Mouse (Mus musculus) Patski (cell line): ENCODE results near the gene 4933428G20Rik. TPM values are rescaled to one million over a fixed set of nuclear protein-coding genes. Genes with fewer than 3 reads are reported as not detected.

Source experiments
- ATAC-seq: fragments of 100-300 bp; one replicate; pipeline ENCODE4 v1.8.0; 2021
- CTCF ChIA-PET: fragments of 350-600 bp; sonication (Branson Sonifier 250); formaldehyde crosslinking; loops from one replicate; lab custom pipeline; 2022; ENCODE audit warnings: inconsistent platforms; lab: Charles Lee
- POLR2A ChIA-PET: fragments of 350-600 bp; sonication (Branson Sonifier 250); formaldehyde crosslinking; loops from one replicate; lab custom pipeline; 2022; ENCODE audit warnings: antibody characterized with exemption, inconsistent platforms; lab: Charles Lee
- DNase-seq: peaks from one replicate; pipeline ENCODE4 v3.0.0-alpha.2; 2011; ENCODE audit warnings: low read depth, low spot score
- H3K27me3 ChIP-seq: fragments of 371-371 bp; one replicate; pipeline ENCODE4 v1.5.1; 2021
- CTCF ChIP-seq: fragments of 100-300 bp; IDR thresholded peaks from one replicate; pipeline ENCODE4 v1.5.1; 2021
- in situ Hi-C: fragments of 300-500 bp; cut with MboI; formaldehyde crosslinking; loops from 3 replicates; pipeline ENCODE4 v1.11.1; 2018; ENCODE audit warnings: low pct_unique_long_range_greater_than_20kb, mixed read lengths
- polyA plus RNA-seq: library from polyadenylated mRNA; unstranded; gene quantifications from one replicate; pipeline ENCODE4 v1.2.3, GENCODE M21; 2021

The 4933428G20Rik gene
- polyA plus RNA-seq, 1 experiment from 2014 or later = 0.17 TPM

DNA sequence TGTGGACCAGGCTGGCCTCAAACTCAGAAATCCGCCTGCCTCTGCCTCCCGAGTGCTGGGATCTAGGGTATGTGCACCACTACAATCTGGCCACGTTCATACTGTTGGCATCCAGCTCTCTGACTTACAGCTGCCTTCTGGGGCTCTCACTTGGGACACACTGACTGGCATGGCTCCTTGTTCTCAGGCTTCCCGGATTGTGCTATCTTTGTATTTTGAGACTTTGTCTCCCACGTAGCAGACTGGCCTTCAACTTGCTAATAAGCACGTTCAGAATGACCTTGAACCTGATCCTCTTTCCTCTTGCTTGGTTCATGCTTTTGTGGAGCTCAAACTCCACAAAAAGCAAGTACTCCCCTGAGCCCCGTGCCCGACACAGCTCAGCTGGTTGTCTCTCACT lies 14.5 kb downstream of the 4933428G20Rik start:
- DNase-seq (no peak), ATAC-seq (no peak)
- ChIA-PET CTCF (no interaction called here), POLR2A (no interaction called here)
- in situ Hi-C loops = loop anchor here (5.0 kb wide), 1 partner anchor 137 kb away; no protein-coding TSS in a partner anchor
- H3K27me3 ChIP-seq = no peaks in the 10 kb centered on the region
- no peak for TF ChIP-seq CTCF

DNA sequence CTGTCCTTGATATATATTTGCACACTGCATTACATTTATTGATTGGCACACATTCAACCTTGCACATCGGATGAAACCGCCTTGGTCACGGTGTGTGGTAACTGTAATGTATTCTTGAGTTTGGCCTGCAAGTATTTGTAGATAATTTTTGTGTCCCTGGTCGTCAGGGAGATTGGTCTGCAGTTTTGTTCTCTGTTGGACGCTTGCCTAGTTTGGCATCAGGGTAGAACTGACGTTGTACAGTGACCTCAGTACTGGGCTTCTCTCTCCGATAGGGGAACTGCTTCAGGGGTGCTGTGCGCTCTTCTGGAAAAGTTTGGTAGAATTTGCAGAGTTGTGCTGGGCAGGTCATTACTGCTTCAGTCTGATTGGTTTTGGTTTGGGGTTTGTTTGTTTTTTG lies 20.3 kb downstream of the 4933428G20Rik start:
- ChIA-PET POLR2A (no interaction called here), CTCF (interaction anchor here (1.7 kb wide), 1 partner anchor 10 kb away, joined by 6 read pairs; no protein-coding TSS in a partner anchor)
- H3K27me3 ChIP-seq = no peaks in the 10 kb centered on the region
- DNase-seq (no peak), ATAC-seq (no peak)
- no peak for TF ChIP-seq CTCF
- in situ Hi-C loops = no loop called here

DNA sequence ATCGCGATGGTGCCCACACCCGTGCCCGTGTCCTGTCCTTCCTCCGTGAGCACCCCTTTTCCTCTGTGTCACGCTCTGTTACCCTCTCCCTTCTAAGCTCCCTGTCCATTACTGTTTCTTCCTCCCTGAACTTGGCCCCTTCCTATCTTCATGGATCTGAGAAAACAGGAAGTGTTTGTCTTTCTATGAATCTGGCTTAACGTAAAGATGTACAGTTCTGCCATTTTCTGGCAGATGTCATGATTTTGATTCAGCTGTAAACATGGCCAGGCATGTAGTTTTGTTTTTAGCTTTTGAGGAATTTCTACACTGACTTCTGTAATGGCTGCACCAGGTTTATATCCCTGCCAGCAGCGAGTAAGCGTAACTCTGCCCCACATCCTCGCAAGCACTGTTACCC lies 21.1 kb downstream of the 4933428G20Rik start:
- no peak for ATAC-seq
- in situ Hi-C loops = no loop called here

DNA sequence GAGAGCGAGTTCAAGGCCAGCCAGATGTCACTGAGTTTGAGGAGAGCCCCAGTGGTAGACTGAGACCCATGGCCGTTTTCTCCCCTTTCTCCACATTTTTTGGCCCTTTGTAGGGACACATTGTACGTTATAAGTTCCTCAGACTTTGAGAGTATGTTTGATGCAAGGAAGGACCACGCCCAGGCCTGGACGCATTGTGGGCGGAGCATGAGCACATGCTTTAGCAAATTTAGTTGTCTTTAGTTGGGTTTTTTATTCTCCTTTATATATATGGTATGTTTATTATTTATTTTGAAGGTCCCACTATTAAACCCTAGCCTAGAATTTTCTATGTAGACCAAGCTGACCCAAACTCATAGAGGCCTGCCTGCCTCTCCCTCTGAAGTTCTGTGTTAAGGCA lies 21.8 kb downstream of the 4933428G20Rik start:
- CTCF ChIA-PET = interaction anchor here (1.7 kb wide), 1 partner anchor 11 kb away, joined by 6 read pairs; no protein-coding TSS in a partner anchor
- no peak for TF ChIP-seq CTCF

More for the DNA sequence above, 21.1 kb downstream of the 4933428G20Rik start:
- CTCF ChIA-PET = interaction anchor here (1.7 kb wide), 1 partner anchor 10 kb away, joined by 6 read pairs; no protein-coding TSS in a partner anchor
- DNase-seq = no peak
- no peaks in the 10 kb centered on the region for H3K27me3 ChIP-seq
- POLR2A ChIA-PET = no interaction called here
- no peak for TF ChIP-seq CTCF

DNA sequence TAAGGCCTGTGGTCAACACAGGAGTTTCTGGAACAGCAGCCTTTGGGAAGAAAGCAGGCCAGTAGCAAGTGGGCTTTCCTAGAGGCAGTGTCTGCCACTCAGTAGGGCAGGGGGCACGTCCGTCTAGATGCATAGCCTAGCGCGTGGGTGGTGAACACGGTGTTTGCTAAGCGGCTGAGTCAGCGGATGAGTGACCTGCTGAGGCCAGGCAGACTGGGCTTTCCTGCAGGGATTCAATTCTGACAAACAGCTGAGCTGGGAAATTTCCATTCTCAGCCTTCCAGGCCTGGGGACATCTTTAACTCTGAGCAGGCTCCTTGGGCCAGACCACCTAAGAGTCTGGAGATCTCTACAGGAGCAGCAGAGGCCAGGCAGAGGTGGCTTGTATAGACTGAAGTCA lies 22.7 kb downstream of the 4933428G20Rik start:
- ATAC-seq (no peak), DNase-seq (no peak)
- CTCF ChIA-PET = interaction anchor here (0.7 to 1.2 kb wide), 2 partner anchors 10 to 16 kb away, joined by 3 to 4 read pairs; no protein-coding TSS in a partner anchor
- TF ChIP-seq CTCF = no peak
- no peaks in the 10 kb centered on the region for H3K27me3 ChIP-seq
- POLR2A ChIA-PET = no interaction called here
- in situ Hi-C loops = no loop called here

More for the DNA sequence above, 21.8 kb downstream of the 4933428G20Rik start:
- in situ Hi-C loops = no loop called here
- POLR2A ChIA-PET = no interaction called here
- ATAC-seq (no peak), DNase-seq (no peak)
- no peaks in the 10 kb centered on the region for H3K27me3 ChIP-seq

DNA sequence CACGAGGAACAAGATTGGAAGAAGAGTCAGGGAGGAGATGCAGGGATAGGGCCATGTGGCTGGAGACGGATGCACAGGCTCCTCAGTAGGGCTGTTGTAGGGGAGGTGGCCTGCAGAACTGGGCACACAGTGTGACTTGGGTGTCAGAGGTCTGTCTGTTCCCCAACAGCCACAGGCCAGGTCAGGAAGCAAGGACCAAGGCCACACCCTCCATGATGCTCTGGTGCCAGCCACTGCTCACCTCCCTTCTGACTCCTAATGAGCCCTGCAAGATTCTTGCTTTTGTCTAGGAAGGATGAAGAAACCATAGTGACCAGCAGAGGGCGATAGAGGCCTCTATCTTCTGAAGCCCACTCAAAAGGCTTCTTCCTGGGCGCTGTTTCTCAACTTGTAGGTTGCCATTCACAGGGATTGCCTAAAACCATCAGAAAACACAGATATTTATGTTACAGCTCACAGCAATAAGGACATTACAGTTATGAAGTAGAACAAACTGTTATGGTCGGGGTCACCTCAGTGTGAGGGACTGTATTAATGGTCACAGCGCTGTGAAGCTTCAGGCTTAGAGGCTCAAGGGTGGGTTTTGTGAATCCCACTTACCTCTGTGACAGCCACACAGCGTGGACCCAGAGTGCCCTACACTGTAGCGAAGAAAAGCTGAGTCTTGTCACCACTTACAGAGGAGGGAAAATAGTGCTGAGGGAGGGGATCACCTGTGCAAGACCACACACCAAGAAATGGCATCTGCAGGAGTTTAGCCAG lies 23.6 kb downstream of the 4933428G20Rik start:
- no peak for DNase-seq
- peak; percentile 73 for TF ChIP-seq CTCF
- in situ Hi-C loops = no loop called here
- POLR2A ChIA-PET = no interaction called here
- CTCF ChIA-PET = interaction anchor here (0.7 to 2.7 kb wide), 4 partner anchors 11 to 145 kb away, joined by 3 to 7 read pairs (median 4); no protein-coding TSS in a partner anchor
- ATAC-seq = no peak
- H3K27me3 ChIP-seq = no peaks in the 10 kb centered on the region

DNA sequence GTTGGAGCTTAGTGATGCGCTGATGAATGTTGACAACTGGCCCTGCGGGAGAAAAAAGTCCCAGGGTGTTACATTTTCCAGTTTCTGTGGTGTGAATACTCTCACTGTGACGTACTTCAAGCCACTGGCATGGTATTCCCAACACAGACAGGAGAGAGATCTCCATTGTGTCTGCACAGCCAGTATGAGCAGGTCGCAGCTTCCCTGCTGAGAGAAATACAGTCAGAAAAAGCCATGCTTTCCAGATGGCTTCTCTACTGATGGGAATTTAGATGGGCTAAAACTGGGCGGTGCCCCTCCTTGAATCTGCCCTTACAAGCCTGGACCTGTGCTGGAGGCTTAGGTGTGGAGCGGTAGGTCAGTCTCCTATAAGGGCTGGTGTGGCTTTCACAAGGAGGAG lies 28.9 kb downstream of the 4933428G20Rik start:
- ChIA-PET CTCF (no interaction called here), POLR2A (no interaction called here)
- ATAC-seq (no peak), DNase-seq (no peak)
- in situ Hi-C loops = loop anchor here (5.0 kb wide), 1 partner anchor 49 kb away; no protein-coding TSS in a partner anchor
- TF ChIP-seq CTCF = no peak
- H3K27me3 ChIP-seq = no peaks in the 10 kb centered on the region

DNA sequence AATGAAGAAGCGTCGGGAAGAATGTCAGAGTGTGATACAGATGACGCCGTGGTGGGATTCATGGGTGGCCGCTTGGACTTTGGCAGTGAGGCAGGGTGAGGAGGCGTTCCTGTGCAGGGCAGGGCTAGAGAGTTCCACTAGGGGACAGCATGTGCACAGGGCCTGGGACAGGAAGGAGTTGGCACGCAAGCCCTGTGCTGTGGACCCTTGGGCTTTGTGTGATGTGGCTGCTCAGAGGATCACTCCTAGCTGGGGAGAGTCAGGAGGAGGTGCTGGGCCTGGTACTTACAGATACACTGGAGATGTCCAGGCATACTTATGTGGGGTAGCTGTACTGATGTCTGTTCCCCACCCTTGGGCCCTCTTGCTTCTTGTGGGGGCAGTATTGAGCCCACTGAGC lies 30.3 kb downstream of the 4933428G20Rik start:
- in situ Hi-C loops = loop anchor here (5.0 kb wide), 1 partner anchor 48 kb away; no protein-coding TSS in a partner anchor
- no peak for TF ChIP-seq CTCF
- CTCF ChIA-PET = interaction anchor here (0.8 to 4.0 kb wide), 8 partner anchors 13 to 67 kb away, joined by 3 to 54 read pairs (median 4); no protein-coding TSS in a partner anchor
- ATAC-seq (no peak), DNase-seq (no peak)
- H3K27me3 ChIP-seq = no peaks in the 10 kb centered on the region
- POLR2A ChIA-PET = interaction anchor here (0.7 to 2.8 kb wide), 2 partner anchors 61 to 67 kb away, joined by 3 to 9 read pairs; no protein-coding TSS in a partner anchor

DNA sequence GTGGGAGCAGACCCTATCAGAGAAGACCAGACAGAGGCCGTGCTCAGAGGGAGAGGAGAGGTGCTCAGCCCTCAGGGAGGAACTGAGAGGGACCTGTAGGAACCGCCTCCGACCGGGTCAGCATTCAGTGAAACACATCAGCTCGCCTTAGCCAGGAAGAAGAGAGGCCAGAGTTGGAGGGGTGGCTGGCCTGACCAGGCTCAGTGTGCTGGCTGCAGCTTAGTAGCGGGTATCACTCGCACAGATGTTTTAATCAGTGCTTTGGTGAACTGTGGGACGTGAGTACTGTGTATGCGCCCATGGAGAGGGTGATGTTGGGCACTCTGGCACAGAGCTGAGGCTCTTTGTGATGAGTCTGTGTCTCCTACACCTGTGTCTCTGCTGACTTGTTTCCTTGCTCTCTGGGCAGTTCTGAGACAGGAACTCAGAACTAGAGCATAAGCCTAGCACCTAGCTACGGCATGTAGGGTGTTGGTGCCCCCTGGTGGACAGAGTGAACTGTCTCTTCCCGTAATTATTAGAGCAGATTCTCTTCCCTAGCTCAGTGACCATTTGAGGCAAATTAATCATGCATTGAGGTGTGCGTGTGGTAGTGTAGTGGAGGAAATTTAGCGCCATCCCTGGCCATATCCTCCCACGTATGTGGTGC lies 31.4 kb downstream of the 4933428G20Rik start:
- no peaks in the 10 kb centered on the region for H3K27me3 ChIP-seq
- ATAC-seq (peak; percentile 44), DNase-seq (no peak)
- POLR2A ChIA-PET = interaction anchor here (1.0 to 2.8 kb wide), 2 partner anchors 58 to 60 kb away, joined by 3 to 9 read pairs; no protein-coding TSS in a partner anchor
- in situ Hi-C loops = no loop called here
- CTCF ChIA-PET = interaction anchor here (0.7 to 4.0 kb wide), 18 partner anchors 9 to 108 kb away, joined by 3 to 54 read pairs (median 4); no protein-coding TSS in a partner anchor
- no peak for TF ChIP-seq CTCF

DNA sequence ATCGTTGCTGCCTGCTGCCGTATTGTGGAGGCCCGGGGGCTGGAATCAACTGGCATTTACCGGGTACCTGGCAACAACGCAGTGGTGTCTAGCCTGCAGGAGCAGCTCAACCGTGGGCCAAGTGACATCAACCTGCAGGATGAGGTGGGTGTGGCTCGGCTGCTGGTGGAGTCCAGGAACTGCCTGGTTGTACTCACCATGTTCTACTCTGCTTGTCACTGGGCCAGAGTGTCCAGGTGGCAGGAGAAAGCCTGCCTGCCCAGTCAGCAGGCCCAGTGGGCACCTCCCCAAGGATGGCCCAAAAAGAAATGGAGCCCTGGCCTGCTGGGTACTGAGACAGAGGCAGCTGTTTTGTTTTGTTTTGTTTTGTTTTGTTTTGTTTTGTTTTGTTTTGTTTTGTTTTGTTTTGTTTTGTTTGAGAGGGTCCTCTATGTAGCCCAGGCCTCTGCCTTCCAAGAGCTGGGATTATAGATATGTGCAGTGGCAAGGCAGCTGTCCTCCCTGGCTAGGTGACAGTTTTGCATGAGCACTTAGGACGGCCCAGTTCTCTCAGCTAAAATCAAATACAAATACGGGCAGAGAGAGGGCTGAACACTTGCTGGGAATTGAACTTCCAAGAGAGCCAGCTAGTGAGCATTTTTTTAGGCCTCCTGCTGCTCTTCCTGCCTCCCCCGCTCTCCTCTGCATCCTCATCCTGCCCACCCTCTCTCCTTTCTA lies 33.5 kb downstream of the 4933428G20Rik start:
- DNase-seq (no peak), ATAC-seq (no peak)
- POLR2A ChIA-PET = interaction anchor here (0.6 kb wide), 2 partner anchors 68 to 1170 kb away, joined by 3 read pairs; no protein-coding TSS in a partner anchor
- in situ Hi-C loops = no loop called here
- no peak for TF ChIP-seq CTCF
- CTCF ChIA-PET = interaction anchor here (1.2 to 4.0 kb wide), 3 partner anchors 35 to 58 kb away, joined by 5 to 54 read pairs (median 9); no protein-coding TSS in a partner anchor
- H3K27me3 ChIP-seq = no peaks in the 10 kb centered on the region
